Mouse (Mus musculus): ENCODE data around the gene Mpg. TPM values are rescaled to one million over a fixed set of nuclear protein-coding genes. Genes with fewer than 3 reads are reported as not detected.

The Mpg gene
- total and polyA plus RNA-seq, 2 experiments from 2014 or later = 29.7 to 31.0 TPM

DNA sequence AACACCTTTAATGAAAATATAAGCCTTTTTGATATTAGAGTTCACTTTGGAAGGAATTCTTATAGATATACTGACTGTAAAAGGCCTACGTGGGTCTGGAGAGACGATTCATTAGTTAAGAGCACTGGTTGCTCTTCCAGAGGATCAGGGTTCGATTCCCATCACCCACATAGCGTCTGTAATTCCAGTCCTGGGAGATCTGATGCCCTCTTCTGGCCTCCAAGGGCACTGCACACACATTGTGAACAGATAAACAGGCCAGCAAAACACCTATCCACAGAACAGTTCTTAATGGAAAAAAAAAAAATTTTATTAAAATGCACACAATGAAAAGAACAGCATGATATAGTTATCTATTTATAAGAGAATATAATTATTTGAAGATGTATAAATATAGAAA, 39.0 kb upstream of the Mpg start:
- Histone ChIP-seq H3K27me3 (ENCODE audit: insufficient read depth, low read length) (no peaks in the 10 kb centered on the region), H3K27ac (ENCODE audit: low read depth, low read length) (no peak overlapping the region), H3K4me2 (ENCODE audit: low read depth) (no peak overlapping the region), H3K4me3 (ENCODE audit: low read depth, low read length) (no peak overlapping the region), H3K9me3 (ENCODE audit: low read length) (no peaks in the 10 kb centered on the region), H3K4me1 (ENCODE audit: insufficient read depth) (no peaks in the 10 kb centered on the region), H3K36me3 (ENCODE audit: insufficient read depth) (no peaks in the 10 kb centered on the region), H3K9ac (no peak overlapping the region)
- WGBS = 89% methylated on average over 4 of the region's 4 CpGs
- DNase-seq = no peak
- ATAC-seq = no peak
- TF ChIP-seq CTCF (IDR thresholded peaks at IDR 0.05; ENCODE audit: low read depth) = 0 out of 2 replicates have a peak, but pooled peaks have one; percentile 17

DNA sequence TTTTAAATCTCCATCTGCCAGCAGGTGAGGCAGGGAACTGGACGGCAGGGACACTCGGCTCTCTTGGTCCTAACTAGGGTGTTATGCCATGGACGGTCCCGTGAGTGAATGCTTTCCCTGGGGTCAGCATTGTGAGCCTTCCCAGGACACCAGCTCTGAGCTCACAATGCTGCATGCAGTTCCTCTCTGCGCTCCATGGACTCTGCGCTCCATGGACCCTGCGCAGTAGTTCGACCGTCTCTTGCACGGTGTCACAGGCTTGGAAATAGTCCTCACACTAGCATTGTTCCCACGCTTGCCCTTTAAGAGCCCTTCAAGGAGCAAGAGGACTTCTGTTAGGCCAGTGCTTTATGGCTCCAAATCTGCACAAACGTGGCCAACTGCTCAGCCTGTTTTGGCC, 37.4 kb upstream of the Mpg start:
- no peak overlapping the region for H3K9ac ChIP-seq
- no peak for ATAC-seq

DNA sequence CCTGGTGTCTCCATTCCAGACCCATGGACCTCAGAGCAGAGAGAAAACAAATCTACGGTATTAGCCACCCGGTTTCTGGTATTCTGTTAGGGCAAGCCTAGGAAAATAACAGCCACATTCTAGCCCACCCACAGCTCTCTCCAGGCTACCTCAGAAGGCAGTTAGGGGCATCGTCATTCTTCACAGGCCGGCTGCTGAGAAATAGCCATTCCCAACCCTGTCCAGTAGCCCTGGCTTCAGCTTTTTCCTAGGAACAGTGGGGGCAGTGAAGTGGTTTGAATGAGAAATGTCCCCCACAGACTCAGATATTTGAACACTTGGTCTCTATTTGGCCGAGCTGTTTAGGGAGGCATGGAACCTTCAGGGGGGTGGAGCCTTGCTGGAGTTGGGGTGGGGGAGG, 36.9 kb upstream of the Mpg start:
- no peaks in the 10 kb centered on the region for H3K36me3 ChIP-seq (ENCODE audit: insufficient read depth)
- no peak overlapping the region for H3K4me2 ChIP-seq (ENCODE audit: low read depth)
- no peaks in the 10 kb centered on the region for H3K27me3 ChIP-seq (ENCODE audit: insufficient read depth, low read length)
- no peaks in the 10 kb centered on the region for H3K9me3 ChIP-seq (ENCODE audit: low read length)
- no peak overlapping the region for H3K9ac ChIP-seq
- H3K4me3 ChIP-seq (ENCODE audit: low read depth, low read length) = no peak overlapping the region
- DNase-seq (no peak), ATAC-seq (no peak)
- WGBS = 60% methylated on average over 5 of the region's 5 CpGs
- H3K27ac ChIP-seq (ENCODE audit: low read depth, low read length) = no peak overlapping the region
- H3K4me1 ChIP-seq (ENCODE audit: insufficient read depth) = no peaks in the 10 kb centered on the region
- TF ChIP-seq CTCF (IDR thresholded peaks at IDR 0.05; ENCODE audit: low read depth) = no peak

More for the DNA sequence above, 37.4 kb upstream of the Mpg start:
- Histone ChIP-seq H3K27me3 (ENCODE audit: insufficient read depth, low read length) (no peaks in the 10 kb centered on the region), H3K4me1 (ENCODE audit: insufficient read depth) (no peaks in the 10 kb centered on the region), H3K4me2 (ENCODE audit: low read depth) (no peak overlapping the region), H3K4me3 (ENCODE audit: low read depth, low read length) (no peak overlapping the region), H3K27ac (ENCODE audit: low read depth, low read length) (no peak overlapping the region), H3K36me3 (ENCODE audit: insufficient read depth) (no peaks in the 10 kb centered on the region), H3K9me3 (ENCODE audit: low read length) (no peaks in the 10 kb centered on the region)
- no peak for TF ChIP-seq CTCF (IDR thresholded peaks at IDR 0.05; ENCODE audit: low read depth)
- WGBS = 85% methylated on average over 12 of the region's 12 CpGs
- no peak for DNase-seq

DNA sequence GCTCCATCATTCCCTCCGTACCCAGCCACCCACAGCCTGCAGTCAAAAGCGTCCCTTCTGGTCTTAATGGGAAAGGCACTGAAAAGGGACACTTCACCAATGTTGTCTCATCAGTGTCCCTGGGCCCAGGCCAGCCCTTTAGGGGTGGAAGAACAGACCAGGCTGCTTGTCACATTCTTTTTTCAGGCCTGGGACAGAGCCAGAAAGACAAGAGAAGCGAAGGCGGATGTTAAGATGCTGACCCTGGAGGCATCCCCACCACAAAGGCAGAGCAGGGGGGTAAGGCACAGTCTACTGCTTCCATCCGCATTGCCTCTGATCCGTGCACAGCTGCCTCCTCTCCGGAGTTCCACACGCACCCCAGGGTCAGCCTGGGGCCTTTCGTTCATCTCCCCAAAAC, 36.2 kb upstream of the Mpg start:
- ATAC-seq = no peak
- Histone ChIP-seq H3K4me1 (ENCODE audit: insufficient read depth) (no peaks in the 10 kb centered on the region), H3K36me3 (ENCODE audit: insufficient read depth) (no peaks in the 10 kb centered on the region), H3K4me2 (ENCODE audit: low read depth) (no peak overlapping the region), H3K9me3 (ENCODE audit: low read length) (no peaks in the 10 kb centered on the region), H3K27ac (ENCODE audit: low read depth, low read length) (no peak overlapping the region), H3K27me3 (ENCODE audit: insufficient read depth, low read length) (no peaks in the 10 kb centered on the region), H3K4me3 (ENCODE audit: low read depth, low read length) (no peak overlapping the region), H3K9ac (no peak overlapping the region)
- no peak for DNase-seq
- no peak for TF ChIP-seq CTCF (IDR thresholded peaks at IDR 0.05; ENCODE audit: low read depth)
- WGBS = 81% methylated on average over 9 of the region's 9 CpGs

DNA sequence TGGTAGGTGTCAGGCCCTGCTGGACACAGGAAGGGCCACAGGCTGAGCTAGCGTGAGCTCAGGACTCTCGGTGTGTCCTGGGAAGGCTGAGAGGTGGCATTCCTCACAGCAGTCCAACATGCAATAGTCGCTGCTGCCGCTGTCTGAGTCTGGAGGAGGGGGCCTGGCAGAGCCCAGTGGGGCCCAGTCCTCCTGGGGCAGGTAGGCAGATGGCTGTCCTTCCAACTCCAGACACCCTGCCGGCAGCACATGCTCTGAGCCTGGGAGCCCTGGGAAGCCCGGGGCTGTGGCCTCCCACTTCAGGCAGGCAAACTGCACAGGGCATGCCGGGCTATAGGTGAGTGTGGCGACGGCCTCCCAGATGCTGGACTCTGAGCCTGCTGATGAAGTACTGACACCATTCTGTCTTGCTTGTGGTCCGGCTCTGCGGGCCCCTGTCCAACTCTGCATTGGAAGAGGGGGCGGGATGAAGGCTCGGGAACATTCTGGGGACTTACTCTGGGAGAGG, 35.6 kb upstream of the Mpg start:
- Histone ChIP-seq H3K4me2 (ENCODE audit: low read depth) (no peak overlapping the region), H3K4me1 (ENCODE audit: insufficient read depth) (no peaks in the 10 kb centered on the region), H3K9ac (no peak overlapping the region), H3K4me3 (ENCODE audit: low read depth, low read length) (no peak overlapping the region), H3K27ac (ENCODE audit: low read depth, low read length) (no peak overlapping the region), H3K27me3 (ENCODE audit: insufficient read depth, low read length) (no peaks in the 10 kb centered on the region), H3K9me3 (ENCODE audit: low read length) (no peaks in the 10 kb centered on the region), H3K36me3 (ENCODE audit: insufficient read depth) (no peaks in the 10 kb centered on the region)
- ATAC-seq = no peak
- 82% methylated on average over 13 of the region's 13 CpGs for WGBS
- no peak for DNase-seq
- TF ChIP-seq CTCF (IDR thresholded peaks at IDR 0.05; ENCODE audit: low read depth) = no peak

DNA sequence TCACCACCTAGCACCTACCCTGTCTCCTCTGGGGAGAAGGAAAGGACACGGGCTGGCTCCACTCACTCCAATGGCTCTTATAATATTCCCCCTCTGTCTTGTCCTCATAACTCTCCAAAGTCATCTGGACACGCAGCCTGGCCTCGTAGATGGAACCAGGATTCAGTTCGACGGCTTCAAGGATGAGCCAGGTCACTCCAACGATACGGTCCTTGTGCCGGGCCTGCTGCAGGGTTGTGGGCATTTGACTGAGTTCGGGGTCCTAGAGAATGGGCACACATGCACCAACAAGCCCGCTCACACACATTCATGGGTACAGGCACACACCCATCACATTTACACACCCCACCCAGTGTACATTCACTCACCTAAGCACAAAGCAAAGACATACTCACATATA, 33.1 kb upstream of the Mpg start:
- H3K36me3 ChIP-seq (ENCODE audit: insufficient read depth) = no peaks in the 10 kb centered on the region
- 91% methylated on average over 10 of the region's 10 CpGs for WGBS
- no peaks in the 10 kb centered on the region for H3K9me3 ChIP-seq (ENCODE audit: low read length)
- TF ChIP-seq CTCF (IDR thresholded peaks at IDR 0.05; ENCODE audit: low read depth) = no peak
- no peak for ATAC-seq
- no peaks in the 10 kb centered on the region for H3K27me3 ChIP-seq (ENCODE audit: insufficient read depth, low read length)
- no peak for DNase-seq
- H3K4me3 ChIP-seq (ENCODE audit: low read depth, low read length) = no peak overlapping the region
- H3K9ac ChIP-seq = no peak overlapping the region
- no peak overlapping the region for H3K27ac ChIP-seq (ENCODE audit: low read depth, low read length)
- no peaks in the 10 kb centered on the region for H3K4me1 ChIP-seq (ENCODE audit: insufficient read depth)
- H3K4me2 ChIP-seq (ENCODE audit: low read depth) = no peak overlapping the region

DNA sequence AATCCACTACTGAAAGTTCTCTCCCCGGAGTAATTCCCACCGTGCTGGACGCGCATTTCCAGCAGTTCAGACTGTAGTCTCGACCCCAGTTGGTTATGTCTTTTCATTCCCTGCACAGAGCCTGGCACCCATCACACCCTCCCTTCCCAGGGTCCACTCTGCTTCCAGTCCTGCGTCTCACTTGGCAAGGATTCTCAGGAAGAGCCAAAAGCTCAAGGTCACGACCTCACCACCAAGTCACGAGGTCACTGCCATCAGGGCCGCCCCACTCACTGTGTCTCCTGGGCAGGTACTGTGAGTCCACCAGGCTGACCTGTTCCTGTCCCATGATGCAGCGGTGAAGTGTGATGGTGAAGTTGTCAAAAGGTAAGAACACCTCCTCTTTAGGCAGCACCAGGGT, 32.2 kb upstream of the Mpg start:
- H3K9me3 ChIP-seq (ENCODE audit: low read length) = no peaks in the 10 kb centered on the region
- H3K4me2 ChIP-seq (ENCODE audit: low read depth) = no peak overlapping the region
- no peaks in the 10 kb centered on the region for H3K27me3 ChIP-seq (ENCODE audit: insufficient read depth, low read length)
- ATAC-seq = no peak
- no peak overlapping the region for H3K9ac ChIP-seq
- no peak for DNase-seq
- H3K4me3 ChIP-seq (ENCODE audit: low read depth, low read length) = no peak overlapping the region
- no peak for TF ChIP-seq CTCF (IDR thresholded peaks at IDR 0.05; ENCODE audit: low read depth)
- no peaks in the 10 kb centered on the region for H3K36me3 ChIP-seq (ENCODE audit: insufficient read depth)
- no peaks in the 10 kb centered on the region for H3K4me1 ChIP-seq (ENCODE audit: insufficient read depth)
- 88% methylated on average over 10 of the region's 10 CpGs for WGBS
- no peak overlapping the region for H3K27ac ChIP-seq (ENCODE audit: low read depth, low read length)

DNA sequence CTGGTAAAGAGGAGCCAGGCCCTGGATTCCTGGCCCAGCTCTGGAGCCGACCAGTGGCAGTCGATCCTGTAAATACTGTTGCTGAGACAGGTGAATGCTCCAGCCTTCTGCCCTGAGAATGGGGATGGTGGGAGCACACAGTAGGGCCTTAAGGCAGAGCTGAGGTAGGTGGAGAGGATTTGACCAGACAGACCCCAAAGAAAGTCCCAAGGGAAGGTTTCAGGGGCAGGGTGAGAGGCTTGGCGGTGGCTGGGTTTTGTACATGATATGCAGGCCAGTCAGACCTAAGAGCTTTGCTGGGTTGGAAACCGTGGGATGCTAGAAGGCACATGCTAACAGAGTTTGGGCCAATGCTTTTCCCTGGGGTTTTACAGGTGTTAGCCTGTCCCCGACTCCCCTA, 31.7 kb upstream of the Mpg start:
- Histone ChIP-seq H3K4me2 (ENCODE audit: low read depth) (no peak overlapping the region), H3K4me1 (ENCODE audit: insufficient read depth) (no peaks in the 10 kb centered on the region), H3K9ac (no peak overlapping the region), H3K9me3 (ENCODE audit: low read length) (no peaks in the 10 kb centered on the region), H3K27me3 (ENCODE audit: insufficient read depth, low read length) (no peaks in the 10 kb centered on the region), H3K36me3 (ENCODE audit: insufficient read depth) (no peaks in the 10 kb centered on the region), H3K4me3 (ENCODE audit: low read depth, low read length) (no peak overlapping the region), H3K27ac (ENCODE audit: low read depth, low read length) (no peak overlapping the region)
- no peak for TF ChIP-seq CTCF (IDR thresholded peaks at IDR 0.05; ENCODE audit: low read depth)
- DNase-seq = no peak
- 85% methylated on average over 5 of the region's 5 CpGs for WGBS
- no peak for ATAC-seq
